Mouse (Mus musculus) ES-E14 (cell line): ENCODE results near the gene Pabpn1. TPM values are rescaled to one million over a fixed set of nuclear protein-coding genes. Genes with fewer than 3 reads are reported as not detected.

Source experiments
- DNase-seq: peaks from one replicate; pipeline ENCODE4 v3.0.0-alpha.2; 2013; ENCODE audit warnings: low read depth, low spot score
- H3K27ac ChIP-seq: 2 replicates; pipeline ENCODE4 v1.5.1; 2012; ENCODE audit warnings: low read depth, mild to moderate bottlenecking, low read length, moderate library complexity, mixed read lengths; ENCODE audit not compliant: poor library complexity, insufficient read depth, severe bottlenecking
- H3K36me3 ChIP-seq: 2 replicates; pipeline ENCODE4 v1.6.1; 2012; ENCODE audit warnings: mild to moderate bottlenecking, low read length, moderate library complexity, mixed read lengths; ENCODE audit not compliant: control insufficient read depth, poor library complexity, insufficient read depth, severe bottlenecking
- H3K4me1 ChIP-seq, 2 experiments: fragments of 150-350 bp in 1 of 2; sonication (generic) in 1 of 2; 2 replicates each; pipeline ENCODE4 v1.6.1; 2012; ENCODE audit warnings: low read length in 2 of 2, mild to moderate bottlenecking in 1 of 2, mixed read lengths in 1 of 2; ENCODE audit not compliant: control insufficient read depth in 2 of 2, insufficient read depth in 2 of 2, poor library complexity in 1 of 2
- H3K4me3 ChIP-seq, 2 experiments: fragments of 150-350 bp in 1 of 2; sonication (generic) in 1 of 2; 2 replicates each; pipeline ENCODE4 v1.5.1; 2012; ENCODE audit warnings: low read length in 2 of 2, low read depth in 1 of 2, mild to moderate bottlenecking in 1 of 2, mixed read lengths in 1 of 2; ENCODE audit not compliant: insufficient read depth in 1 of 2, poor library complexity in 1 of 2, severe bottlenecking in 1 of 2
- H3K9ac ChIP-seq: 2 replicates; pipeline ENCODE4 v1.6.1; 2012; ENCODE audit warnings: low read depth, mild to moderate bottlenecking, low read length, mixed read lengths; ENCODE audit not compliant: poor library complexity, insufficient read depth, severe bottlenecking
- H3K9me3 ChIP-seq: fragments of 150-350 bp; sonication (generic); 2 replicates; pipeline ENCODE4 v1.6.1; 2012; ENCODE audit warnings: low read depth, mild to moderate bottlenecking, low read length; ENCODE audit not compliant: control insufficient read depth, insufficient read depth
- CHD2 ChIP-seq: IDR thresholded peaks from 2 replicates; pipeline ENCODE4 v1.6.1; 2014; ENCODE audit warnings: mild to moderate bottlenecking, low read depth, low read length, inconsistent platforms
- HCFC1 ChIP-seq: IDR thresholded peaks from 2 replicates; pipeline ENCODE4 v1.6.1; 2012; ENCODE audit warnings: low read length, inconsistent platforms, borderline replicate concordance; ENCODE audit not compliant: insufficient read depth
- MAFK ChIP-seq: IDR thresholded peaks from 2 replicates; pipeline ENCODE4 v1.6.1; 2014; ENCODE audit warnings: mild to moderate bottlenecking, low read depth, low read length, inconsistent platforms; ENCODE audit not compliant: insufficient read depth
- ZC3H11A ChIP-seq: IDR thresholded peaks from 2 replicates; pipeline ENCODE4 v1.6.1; 2012; ENCODE audit warnings: low read depth, mild to moderate bottlenecking, inconsistent platforms, low read length, borderline replicate concordance
- ZNF384 ChIP-seq: IDR thresholded peaks from 2 replicates; pipeline ENCODE4 v1.6.1; 2012; ENCODE audit warnings: low read depth, low read length, inconsistent platforms
- in situ Hi-C, 2 experiments: fragments of 600-800 bp; cut with MboI; formaldehyde crosslinking; loops; one replicate each; pipeline ENCODE4 v1.15.1; 2025; ENCODE audit warnings: low sequenced_read_pairs in 2 of 2, inconsistent platforms in 1 of 2; ENCODE audit not compliant: unreplicated experiment in 2 of 2
- total RNA-seq: library from RNA; depleted of rRNA; stranded (reverse); fragments of 300-350 nt; gene quantifications from 2 replicates; pipeline ENCODE4 v1.2.3, GENCODE M21; 2012

Gene Pabpn1
- total RNA-seq, 1 experiment = 76.8 TPM

GRCm38 (mm10) chr14:54936831-54937160 lies 44.5 kb downstream of the Pabpn1 start:
- no peak for TF ChIP-seq ZNF384
- no peak for TF ChIP-seq ZC3H11A
- no peak for TF ChIP-seq CHD2
- no peak for TF ChIP-seq HCFC1
- TF ChIP-seq MAFK = no peak

DNA sequence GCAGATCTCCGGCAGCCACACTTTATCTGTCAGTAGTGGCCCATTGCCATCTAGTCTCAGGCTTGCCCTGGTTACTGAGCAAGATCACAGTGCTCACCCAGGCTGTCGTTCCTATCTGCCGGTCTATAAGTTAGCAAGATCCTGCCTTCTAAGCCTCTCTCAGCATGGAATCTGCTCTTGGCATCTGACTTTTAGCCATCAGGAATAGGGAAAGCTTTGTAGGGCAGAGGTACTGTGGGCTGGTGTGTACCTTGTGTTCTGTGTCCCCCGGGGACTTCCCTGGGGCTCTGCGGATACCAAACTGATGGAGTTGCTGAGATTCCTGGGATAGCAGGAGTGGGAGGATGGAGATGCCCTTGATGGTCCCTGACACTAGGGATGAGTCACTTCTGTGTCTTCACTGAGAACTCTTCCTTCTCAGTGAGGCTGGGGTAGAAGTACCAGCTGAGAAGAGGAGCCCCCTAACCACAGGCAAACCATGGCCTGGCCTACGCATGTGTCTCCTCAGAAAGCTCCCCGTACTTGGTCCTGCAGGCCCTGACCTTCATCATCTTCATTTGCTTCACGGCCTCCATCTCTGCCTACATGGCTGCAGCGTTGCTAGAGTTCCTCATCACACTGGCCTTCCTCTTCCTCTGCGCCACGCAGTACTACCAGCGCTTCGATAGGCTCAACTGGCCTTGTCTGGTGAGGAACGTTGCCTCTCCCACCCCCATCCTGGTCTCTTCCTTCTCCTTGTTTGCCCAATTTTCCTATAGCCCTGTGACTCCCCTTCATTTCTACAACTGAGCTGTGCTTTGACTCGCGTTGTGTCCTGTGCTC lies 45.3 kb downstream of the Pabpn1 start:
- in situ Hi-C loops = no loop called here
- Histone ChIP-seq H3K4me1 (peaks cover 5 to 17% of the 10 kb centered on the region in 2 experiments; a peak in 2 of 4 replicates), H3K9me3 (no peaks in the 10 kb centered on the region), H3K36me3 (no peaks in the 10 kb centered on the region), H3K9ac (no peak overlapping the region), H3K4me3 (no peak overlapping the region), H3K27ac (no peak overlapping the region)
- TF ChIP-seq ZNF384 (no peak), MAFK (no peak), HCFC1 (no peak), CHD2 (no peak), ZC3H11A (no peak)
- no peak for DNase-seq

More at GRCm38 (mm10) chr14:54936831-54937160, 44.5 kb downstream of the Pabpn1 start:
- H3K9ac ChIP-seq = no peak overlapping the region
- no peak overlapping the region for H3K4me3 ChIP-seq
- no peaks in the 10 kb centered on the region for H3K9me3 ChIP-seq
- no peaks in the 10 kb centered on the region for H3K36me3 ChIP-seq
- no peak for DNase-seq
- peaks cover 5 to 18% of the 10 kb centered on the region in 2 experiments; a peak in 2 of 4 replicates for H3K4me1 ChIP-seq
- in situ Hi-C loops = no loop called here
- no peak overlapping the region for H3K27ac ChIP-seq

- H3K4me1 ChIP-seq = peaks cover 5 to 13% of the 10 kb centered on the region in 2 experiments; a peak in 2 of 4 replicates
- in situ Hi-C loops = no loop called here
- TF ChIP-seq ZNF384 (no peak), HCFC1 (no peak), CHD2 (no peak), MAFK (no peak), ZC3H11A (no peak)
- H3K27ac ChIP-seq = no peak overlapping the region
- DNase-seq = no peak
- no peaks in the 10 kb centered on the region for H3K9me3 ChIP-seq
- no peak overlapping the region for H3K9ac ChIP-seq
- no peaks in the 10 kb centered on the region for H3K36me3 ChIP-seq
- no peak overlapping the region for H3K4me3 ChIP-seq
These were observed 46.3 kb downstream of the Pabpn1 start for GRCm38 (mm10) chr14:54938431-54939219.

GRCm38 (mm10) chr14:54939434-54940175 lies 47.3 kb downstream of the Pabpn1 start:
- DNase-seq = peak; percentile 90
- Histone ChIP-seq H3K9me3 (no peaks in the 10 kb centered on the region), H3K4me1 (peaks cover 5 to 13% of the 10 kb centered on the region in 2 experiments; a peak in 2 of 4 replicates), H3K4me3 (no peak overlapping the region), H3K27ac (no peak overlapping the region), H3K36me3 (no peaks in the 10 kb centered on the region), H3K9ac (no peak overlapping the region)
- in situ Hi-C loops = no loop called here
- TF ChIP-seq MAFK (no peak), ZC3H11A (peak; percentile 65; the same call in 1 of the 2 replicates)
